Mouse (Mus musculus): Measurements from ENCODE around the gene Ints14.

GRCm38 (mm10) chr9:64930256-64930655 is 30.4 kb upstream of the Ints14 start:
- TF ChIP-seq POLR2A (IDR thresholded peaks at IDR 0.05; ENCODE audit: low read depth, low read length) (no peak), CTCF (IDR thresholded peaks at IDR 0.05; ENCODE audit: borderline replicate concordance, insufficient read depth, low read length) (no peak)
